Mouse (Mus musculus) kidney, adult 2 months (tissue): ENCODE measurements at regions not wholly inside any gene's neighbourhood (a gene's known extent, or its start where the extent isn't known, plus 50 kb on each side); places are given as distances from the start of the nearest gene placed in this dataset.

Experiments used
- CTCF ChIP-seq: fragments of 200-500 bp; conservative IDR thresholded peaks from 2 replicates; pipeline ENCODE4 v1.5.1; 2011; ENCODE audit warnings: low read depth, mild to moderate bottlenecking, control low read depth, low read length, moderate library complexity, mixed read lengths; ENCODE audit not compliant: insufficient read depth, insufficient read length
- POLR2A ChIP-seq: fragments of 200-500 bp; IDR thresholded peaks from one replicate; pipeline ENCODE4 v1.6.1; 2011; ENCODE audit warnings: low read depth, low read length, control low read depth

DNA sequence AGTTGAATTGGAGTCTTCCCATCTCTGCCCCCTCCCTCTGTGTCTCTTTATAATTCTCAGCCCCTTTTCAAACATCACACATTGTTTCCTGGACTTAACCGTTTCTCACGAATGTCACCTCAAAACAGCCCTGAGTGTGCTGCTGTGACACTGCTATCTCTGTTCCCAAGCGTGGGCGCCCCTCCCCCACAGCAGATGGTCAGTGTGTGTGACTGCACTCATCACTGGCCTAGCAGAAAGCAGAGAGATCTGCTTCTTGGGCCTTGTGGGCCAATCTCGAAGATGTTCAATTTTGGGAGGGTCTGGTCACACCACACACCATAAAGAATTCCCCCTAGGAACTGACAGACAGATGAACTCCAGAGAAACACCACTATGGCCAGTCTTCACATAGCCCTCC lies 253.3 kb upstream of the Arid1b start:
- no peak for TF ChIP-seq CTCF
- TF ChIP-seq POLR2A: no peak
